Mouse (Mus musculus) layer of hippocampus, adult 18-20 months (tissue): ENCODE data around the gene Notum. TPM values are rescaled to one million over a fixed set of nuclear protein-coding genes. Genes with fewer than 3 reads are reported as not detected.
"Not testable (repeated sequence)": the region's sequence is repeated elsewhere in the genome, so short reads cannot be mapped to it uniquely, and the experiment has no call there.

Experiments
- DNase-seq, 2 experiments: peaks; one replicate each; pipeline ENCODE4 v3.0.0; 2022; ENCODE audit warnings: low spot score in 2 of 2
- total RNA-seq, 2 experiments: library from RNA; stranded (reverse); gene quantifications; 2 replicates each; pipeline ENCODE4 v1.2.3; 2021

The Notum gene
- total RNA-seq, 2 experiments from 2014 or later, result 2.6 to 5.5 TPM

DNA sequence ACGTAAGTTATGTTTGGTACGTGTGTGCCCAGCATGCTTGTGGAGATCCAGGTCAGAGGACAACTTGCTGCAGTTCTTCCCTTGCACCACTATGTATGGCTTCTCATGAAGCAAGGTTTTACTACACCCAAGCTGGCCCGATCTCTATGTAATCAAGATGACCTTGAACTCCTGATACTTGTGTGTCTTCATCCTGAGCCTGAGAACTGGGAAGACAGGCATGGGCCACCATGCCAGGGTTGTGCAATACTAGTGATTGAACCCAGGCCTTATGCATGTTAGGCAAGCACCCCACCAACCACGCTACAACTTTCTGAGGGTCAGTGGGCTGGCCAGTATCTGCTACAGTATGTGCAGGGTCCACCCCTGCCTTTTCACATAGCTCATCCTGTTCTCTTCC, 16.0 kb upstream of the Notum start:
- no peak for DNase-seq

GRCm38 (mm10) chr11:120675875-120676274, 14.9 kb upstream of the Notum start:
- DNase-seq, result not testable (repeated sequence)

- DNase-seq, result no peak
Measured at GRCm38 (mm10) chr11:120673594-120674122, 12.7 kb upstream of the Notum start.

- peak; percentile 90 to 95 for DNase-seq
Measured at GRCm38 (mm10) chr11:120672687-120673593, 12.0 kb upstream of the Notum start, which contains the start of gene Aspscr1. TSS of gene Aspscr1 (plus strand) at chr11:120672973.

- DNase-seq, result no peak
Measured at GRCm38 (mm10) chr11:120666617-120667016, 5.6 kb upstream of the Notum start.

GRCm38 (mm10) chr11:120665406-120665805, 4.4 kb upstream of the Notum start:
- no peak for DNase-seq

- no peak for DNase-seq
Measured at GRCm38 (mm10) chr11:120663714-120664113, 2.7 kb upstream of the Notum start.

DNA sequence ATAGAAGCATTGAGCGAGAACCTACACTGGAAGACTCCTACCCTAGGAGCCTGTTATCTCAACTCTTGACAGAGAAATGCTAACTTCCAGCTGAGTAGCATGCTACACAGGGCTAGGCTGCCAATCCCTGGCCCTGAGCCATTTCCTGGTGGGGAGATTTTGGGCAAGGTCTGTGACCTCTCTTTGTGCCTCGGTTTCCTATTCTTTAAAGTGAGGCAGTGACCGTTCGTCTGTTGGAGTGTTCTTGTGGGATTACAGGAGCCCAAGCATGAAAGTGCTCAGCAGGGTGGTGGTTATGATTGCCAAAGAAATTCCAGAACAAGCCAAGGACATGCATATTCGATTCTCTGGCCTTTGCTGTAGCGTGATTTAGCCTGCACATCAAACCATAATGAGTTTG, 1.8 kb upstream of the Notum start:
- no peak for DNase-seq

DNA sequence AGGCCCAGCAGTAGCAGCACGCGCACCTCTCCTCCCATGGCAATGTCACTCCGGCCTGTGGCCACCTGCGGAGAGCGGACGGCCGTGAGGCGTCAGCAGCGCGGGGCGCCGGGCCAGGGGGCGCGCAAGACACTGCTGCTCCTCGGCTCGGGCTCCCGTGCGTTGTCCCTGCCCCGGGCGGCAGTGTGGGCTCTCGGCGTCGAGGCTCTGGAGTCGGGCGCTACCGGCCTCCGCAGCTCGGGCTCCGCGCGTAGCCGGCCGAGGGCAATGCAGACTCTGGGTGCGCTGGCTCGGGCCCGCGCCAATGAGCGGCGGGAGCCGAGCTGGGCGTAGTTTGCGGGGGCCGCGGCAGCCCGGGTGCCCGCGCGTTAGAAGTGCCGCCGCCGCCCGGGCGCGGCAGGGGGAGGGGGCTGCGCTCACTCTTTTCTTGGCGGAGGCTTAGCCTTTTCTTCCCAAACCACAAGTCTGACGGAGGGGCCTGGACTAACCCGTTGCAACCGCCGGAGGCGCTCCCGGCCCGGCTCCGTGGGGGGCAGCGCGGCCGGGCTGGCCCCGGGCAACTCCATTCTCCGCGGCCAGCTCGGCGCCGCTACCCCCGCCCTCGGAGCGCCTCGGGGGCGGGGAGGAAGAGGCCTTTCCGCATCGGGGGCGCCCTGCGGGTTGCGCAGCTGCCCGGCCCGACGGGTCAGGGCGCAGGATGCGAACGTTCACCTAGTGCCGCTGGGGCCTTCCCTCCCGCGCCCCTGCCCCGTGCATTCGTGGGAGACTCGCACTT, 487 bp downstream of the Notum start:
- no peak for DNase-seq

- DNase-seq, result no peak
Measured at GRCm38 (mm10) chr11:120659509-120660300, 1.3 kb downstream of the Notum start.

GRCm38 (mm10) chr11:120658876-120659410, 2.0 kb downstream of the Notum start:
- peak; percentile 43 to 78 for DNase-seq

DNA sequence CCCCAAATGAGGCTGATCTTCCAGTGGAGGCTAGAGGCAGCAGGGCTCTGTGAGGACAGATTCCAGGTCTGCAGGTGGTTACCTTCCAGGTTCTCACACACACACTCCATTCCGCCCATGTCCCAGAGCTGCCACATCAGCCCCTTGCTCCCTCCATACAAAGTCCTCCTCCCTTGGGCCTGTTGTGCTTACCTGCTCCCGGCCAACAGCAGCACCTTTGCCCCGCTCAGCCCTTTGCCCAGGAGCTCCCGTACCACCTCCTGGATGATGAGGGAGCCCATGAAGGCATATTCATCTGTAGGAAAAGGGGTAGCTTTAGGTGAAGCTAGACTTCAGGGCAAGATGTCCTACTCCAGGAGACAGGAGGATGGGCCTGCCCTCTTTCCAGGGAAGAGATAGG, 3.7 kb downstream of the Notum start:
- DNase-seq, result no peak

GRCm38 (mm10) chr11:120654741-120655140, 6.2 kb downstream of the Notum start:
- DNase-seq, result no peak

DNA sequence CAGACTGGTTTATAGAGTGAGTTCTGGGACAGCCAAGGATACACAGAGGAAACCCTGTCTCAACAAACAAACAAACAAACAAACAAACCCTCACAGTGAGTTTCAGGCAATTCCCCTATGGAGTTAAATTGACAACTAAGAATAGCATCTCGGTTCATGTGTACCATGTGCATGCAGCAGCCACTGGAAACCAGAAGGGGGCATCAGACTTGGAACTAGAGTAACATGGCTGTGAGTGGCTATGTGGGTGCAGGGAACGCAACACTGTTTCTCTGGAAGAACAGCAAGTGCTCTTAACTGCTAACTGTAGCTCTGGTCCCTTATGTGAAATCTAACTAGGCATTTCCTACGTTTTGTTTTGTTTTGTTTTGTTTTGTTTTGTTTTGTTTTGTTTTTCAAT, 9.1 kb downstream of the Notum start:
- DNase-seq, result no peak

DNA sequence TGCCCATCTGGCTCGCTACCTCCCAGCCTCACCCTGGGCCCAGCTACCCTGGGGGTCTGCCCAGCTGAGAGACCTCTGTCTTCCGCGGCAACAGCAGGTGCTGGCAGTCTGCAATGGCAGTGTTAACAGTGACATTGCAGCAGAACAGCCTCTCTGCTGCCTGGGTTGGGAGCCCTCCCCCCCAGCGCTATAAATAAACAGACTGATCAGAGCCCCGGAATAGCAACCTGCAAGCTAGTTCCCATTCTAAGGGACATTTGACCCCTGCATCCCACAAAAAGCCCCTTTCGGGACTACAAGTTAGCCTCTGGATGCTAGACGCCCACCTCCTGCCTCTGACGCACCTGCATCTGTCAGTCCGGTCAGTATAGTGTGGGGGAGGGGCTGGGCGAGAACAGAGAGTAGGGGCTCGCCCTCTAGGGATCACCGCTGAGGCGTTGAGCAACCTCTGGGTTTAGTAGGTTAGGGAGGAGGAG, 12.9 kb downstream of the Notum start, which contains the start of gene Myadml2:
Gene Myadml2, minus strand, starts transcription at position 158 of the 476 bp plus-strand sequence.
- DNase-seq, result peak in 1 of 2 experiments; percentile 65

- no peak for DNase-seq
Measured at GRCm38 (mm10) chr11:120647047-120647830, 13.7 kb downstream of the Notum start.

- DNase-seq, result peak; percentile 93 to 95
Measured at GRCm38 (mm10) chr11:120643601-120643987, 17.4 kb downstream of the Notum start, which contains the start of gene Pycr1. TSS of gene Pycr1 (minus strand) at chr11:120643769.

GRCm38 (mm10) chr11:120642939-120643600, 17.9 kb downstream of the Notum start:
- DNase-seq, result no peak

- no peak for DNase-seq
Measured at GRCm38 (mm10) chr11:120641869-120642268, 19.1 kb downstream of the Notum start.
